Mouse (Mus musculus) lung, postnatal 0 days (tissue): ENCODE measurements around the gene Optn.

Experiments used
- CTCF ChIP-seq: IDR thresholded peaks from 2 replicates; pipeline ENCODE4 v1.5.1; 2016; ENCODE audit warnings: antibody characterized with exemption, mild to moderate bottlenecking
- EP300 ChIP-seq: IDR thresholded peaks from 2 replicates; pipeline ENCODE4 v1.6.1; 2016; ENCODE audit warnings: antibody characterized with exemption, mild to moderate bottlenecking, control low read depth

DNA sequence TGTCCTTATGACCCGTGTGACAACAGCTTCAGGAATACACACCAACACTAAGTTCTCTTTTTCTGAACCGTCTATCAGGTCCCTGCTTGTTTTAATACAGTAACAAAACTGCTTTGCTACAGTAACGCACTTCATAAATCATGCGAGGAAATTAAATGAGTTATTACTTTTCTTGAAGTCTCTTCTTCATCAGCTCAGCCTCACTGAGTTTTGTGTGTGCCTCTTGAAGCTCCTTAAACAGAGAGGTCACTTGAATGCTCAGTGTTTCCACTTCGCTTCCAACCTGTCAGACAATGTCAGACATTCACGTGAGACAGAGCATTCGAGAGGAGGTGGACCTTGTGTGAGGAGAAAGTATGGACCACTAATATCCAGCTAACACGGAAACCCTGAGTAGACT is 29.1 kb downstream of the Optn start:
- TF ChIP-seq CTCF = no peak
- no peak for TF ChIP-seq EP300
